Comparison of ENCODE assay signal across 13 mouse cellular contexts in the genomic region with DNA sequence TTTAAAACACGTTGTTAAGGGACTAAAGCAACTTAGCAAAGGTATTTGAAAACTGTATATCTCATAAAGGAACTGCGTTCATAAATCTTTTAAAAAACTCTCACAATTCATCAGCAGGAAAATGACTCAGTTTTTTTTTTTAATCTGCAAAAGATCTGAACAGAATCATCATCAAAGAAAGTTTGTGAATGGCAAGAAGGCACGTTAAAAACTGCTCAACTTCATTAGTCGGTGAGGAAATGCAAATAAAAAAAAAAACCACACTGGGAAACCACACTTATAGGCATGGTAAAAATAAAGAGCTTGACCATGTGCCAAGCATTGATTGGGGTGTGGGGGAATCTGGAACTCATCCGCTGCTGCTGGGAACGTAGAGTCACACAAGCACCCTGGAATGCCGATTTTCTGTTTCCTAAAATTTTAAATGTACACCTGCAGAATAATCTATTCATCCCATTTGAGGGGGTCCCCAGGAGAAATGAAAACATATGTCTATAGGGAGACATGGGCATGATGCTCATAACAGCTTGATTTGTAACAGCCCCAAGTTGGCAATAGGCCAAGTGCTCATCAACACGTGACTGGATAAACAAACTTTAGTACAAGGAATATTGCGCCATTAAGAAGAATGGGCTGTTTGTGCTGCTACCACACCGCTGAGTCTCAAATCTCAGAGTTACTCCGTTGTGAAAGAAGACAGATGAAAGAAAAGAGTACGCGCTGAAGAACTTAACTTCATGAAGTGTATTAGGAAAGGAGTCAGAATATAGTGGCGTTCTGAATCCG. TPM values are rescaled to one million over a fixed set of nuclear protein-coding genes. Genes with fewer than 3 reads are reported as not detected.
DNase-seq lines count a peak whose midpoint lies in the region; ATAC-seq and TF ChIP-seq lines count a peak whose summit lies in the region.
"Had no signal": no experiment of that assay in that cellular context is flagged by ENCODE, and none has a peak within 500 bp of the region (broad histone marks: within the 10 kb centered on the region; RNA-seq: fewer than 3 reads in every experiment).

No protein-coding gene starts in this region.

- no peak for TF ChIP-seq CTCF in cerebellum, adult 2 months (IDR thresholded peaks at IDR 0.05; ENCODE audit: borderline replicate concordance, insufficient read depth, low read depth, low read length)
- no peak for TF ChIP-seq CTCF in liver, adult 2 months (IDR thresholded peaks at IDR 0.05; ENCODE audit: low read depth, low read length)

- H3K4me1 ChIP-seq in cerebellum, adult 2 months (ENCODE audit: control insufficient read depth, insufficient read depth, low read length), result no peaks in the 10 kb centered on the region
- H3K4me1 ChIP-seq in liver, adult 2 months (ENCODE audit: control insufficient read depth, insufficient read depth, low read length), result peaks cover 4% of the 10 kb centered on the region; the same call in 1 of the 2 replicates
- H3K4me1 ChIP-seq in liver, embryonic 11.5 days (replicated peaks; ENCODE audit: control insufficient read depth, insufficient read depth, low read length), result no peaks in the 10 kb centered on the region
- H3K4me1 ChIP-seq in embryonic facial prominence, embryonic 14.5 days (ENCODE audit: control insufficient read depth, insufficient read depth, low read length), result peaks cover 18% of the 10 kb centered on the region

- 34% methylated on average over 15 of the region's 15 CpGs for WGBS in cerebellum, adult 2 months
- 39% methylated on average over 15 of the region's 15 CpGs for WGBS in liver, adult 2 months
- WGBS in liver, embryonic 11.5 days, result 73% methylated on average over 15 of the region's 15 CpGs
- WGBS in embryonic facial prominence, embryonic 14.5 days, result 41% methylated on average over 15 of the region's 15 CpGs

- no peak overlapping the region for H3K27ac ChIP-seq in cerebellum, adult 2 months (ENCODE audit: insufficient read depth, low read length)
- H3K27ac ChIP-seq in liver, adult 2 months (replicated peaks; ENCODE audit: insufficient read depth, low read depth, low read length), result no peak overlapping the region
- H3K27ac ChIP-seq in liver, embryonic 11.5 days (ENCODE audit: low read depth, low read length), result no peak overlapping the region
- peak overlapping the region; percentile 4; the same call in 1 of the 2 replicates for H3K27ac ChIP-seq in embryonic facial prominence, embryonic 14.5 days (replicated peaks; ENCODE audit: low read depth, low read length)
- H3K27ac ChIP-seq: embryonic facial prominence, embryonic 12.5 days; liver, embryonic 13.5 days; stomach, postnatal 0 days had no signal

- no peaks in the 10 kb centered on the region for H3K27me3 ChIP-seq in cerebellum, adult 2 months (ENCODE audit: control insufficient read depth, insufficient read depth, low read length)
- no peaks in the 10 kb centered on the region for H3K27me3 ChIP-seq in liver, adult 2 months (ENCODE audit: control insufficient read depth, insufficient read depth, low read length)
- H3K27me3 ChIP-seq in liver, embryonic 11.5 days (replicated peaks; ENCODE audit: control insufficient read depth, insufficient read depth, low read length), result no peaks in the 10 kb centered on the region
- H3K27me3 ChIP-seq in embryonic facial prominence, embryonic 14.5 days (replicated peaks; ENCODE audit: control insufficient read depth, insufficient read depth, low read length), result no peaks in the 10 kb centered on the region
- H3K27me3 ChIP-seq: embryonic facial prominence, embryonic 12.5 days; liver, embryonic 13.5 days had no signal

- no peak overlapping the region for H3K4me3 ChIP-seq in cerebellum, adult 2 months (replicated peaks; ENCODE audit: insufficient read depth, low read depth, low read length)
- no peak overlapping the region for H3K4me3 ChIP-seq in liver, adult 2 months (ENCODE audit: insufficient read depth, low read depth, low read length)
- no peak overlapping the region for H3K4me3 ChIP-seq in liver, embryonic 11.5 days (ENCODE audit: low read depth, low read length)
- no peak overlapping the region for H3K4me3 ChIP-seq in embryonic facial prominence, embryonic 14.5 days (ENCODE audit: low read depth, low read length)
- H3K4me3 ChIP-seq: embryonic facial prominence, embryonic 12.5 days; liver, embryonic 13.5 days; myocyte had no signal

- H3K4me2 ChIP-seq in liver, embryonic 11.5 days, result no peak overlapping the region
- H3K4me2 ChIP-seq in embryonic facial prominence, embryonic 14.5 days (ENCODE audit: low read depth, low read length), result peak overlapping the region; percentile 18; the same call in 1 of the 2 replicates
- H3K4me2 ChIP-seq: embryonic facial prominence, embryonic 12.5 days; liver, embryonic 13.5 days had no signal

- H3K36me3 ChIP-seq in liver, adult 2 months (ENCODE audit: control insufficient read depth, insufficient read depth, low read length), result no peaks in the 10 kb centered on the region
- H3K36me3 ChIP-seq in liver, embryonic 11.5 days (ENCODE audit: control insufficient read depth, insufficient read depth, low read length), result no peaks in the 10 kb centered on the region
- no peaks in the 10 kb centered on the region for H3K36me3 ChIP-seq in embryonic facial prominence, embryonic 14.5 days (ENCODE audit: control insufficient read depth, insufficient read depth, low read length)
- H3K36me3 ChIP-seq: embryonic facial prominence, embryonic 12.5 days; liver, embryonic 13.5 days had no signal

- H3K9ac ChIP-seq in liver, adult 2 months (ENCODE audit: low read depth, low read length), result no peak overlapping the region
- H3K9ac ChIP-seq in liver, embryonic 11.5 days (ENCODE audit: low read depth, low read length), result no peak overlapping the region
- H3K9ac ChIP-seq in embryonic facial prominence, embryonic 14.5 days (ENCODE audit: low read depth, low read length), result no peak overlapping the region
- H3K9ac ChIP-seq: embryonic facial prominence, embryonic 12.5 days; liver, embryonic 13.5 days had no signal

- peak; percentile 7 to 10 for DNase-seq in cerebellum, postnatal 14 days
- no peak for DNase-seq in cerebellum, adult 2 months
- peak; percentile 78 for DNase-seq in liver, adult 2 months (ENCODE audit: extremely low read depth, low read depth, low spot score)
- no peak for DNase-seq in liver, embryonic 11.5 days (ENCODE audit: low spot score)
- peak; percentile 80 for DNase-seq in embryonic facial prominence, embryonic 14.5 days (ENCODE audit: low spot score)
- DNase-seq in lung, postnatal 14 days, result peak; percentile 45
- no peak for DNase-seq in gastrocnemius, postnatal 25 days
- no peak for DNase-seq in kidney, adult 9 months
- DNase-seq: gastrocnemius, postnatal 14 days; liver, embryonic 13.5 days had no signal

- ATAC-seq in liver, embryonic 11.5 days (replicated peaks; ENCODE audit: low FRiP score), result no peak
- ATAC-seq in embryonic facial prominence, embryonic 14.5 days (ENCODE audit: low read depth), result no peak

- no peaks in the 10 kb centered on the region for H3K9me3 ChIP-seq in liver, embryonic 11.5 days (ENCODE audit: control insufficient read depth, low read length)
- H3K9me3 ChIP-seq in embryonic facial prominence, embryonic 14.5 days (ENCODE audit: control insufficient read depth, low read length), result no peaks in the 10 kb centered on the region
- H3K9me3 ChIP-seq: embryonic facial prominence, embryonic 12.5 days; liver, embryonic 13.5 days had no signal

- H3K79me2 ChIP-seq in liver, adult 2 months (ENCODE audit: control insufficient read depth, insufficient read depth, low read length), result no peaks in the 10 kb centered on the region

- no peak for TF ChIP-seq POLR2A in cerebellum, adult 2 months (IDR thresholded peaks at IDR 0.05; ENCODE audit: borderline replicate concordance, insufficient read depth, low read length)
- TF ChIP-seq POLR2A in liver, adult 2 months (IDR thresholded peaks at IDR 0.05; ENCODE audit: extremely low read depth, insufficient read depth, low read length), result no peak

RNA-seq across cellular contexts. Expression of a gene that starts 43.1 kb away (rescaled TPM):
- polyA plus RNA-seq in cerebellum, adult 2 months (2012; rRNA removed), result 19.0 and 20.1 TPM in 2 replicates
- total RNA-seq in liver, adult 2 months (2014; rRNA removed), result 23.4 and 27.3 TPM in 2 replicates
- polyA plus RNA-seq in liver, adult 2 months (2012; rRNA removed), result 12.2 and 13.7 TPM in 2 replicates
- polyA plus RNA-seq in liver, embryonic 11.5 days (2014; fragmentation: Nextera tagmentation; extraction: Ambion mirVana), result 17.7 and 19.7 TPM in 2 replicates
- polyA plus RNA-seq in embryonic facial prominence, embryonic 14.5 days (2014; fragmentation: Nextera tagmentation; extraction: Ambion mirVana), result 15.3 and 15.8 TPM in 2 replicates
- total RNA-seq in gastrocnemius, postnatal 25 days (2021), result 10 to 100 TPM; 27.4 to 29.6 TPM

Comparison
In these comparisons a context has a peak if more than half of its experiments do, and no peak if none do; other contexts are left out.
1. DNase-seq: peak in cerebellum, postnatal 14 days (2 of 2), liver, adult 2 months (single experiment), embryonic facial prominence, embryonic 14.5 days (single experiment) and lung, postnatal 14 days (single experiment); none in cerebellum, adult 2 months (0 of 2), liver, embryonic 11.5 days (single experiment), gastrocnemius, postnatal 25 days (single experiment) and kidney, adult 9 months (single experiment).